Mouse (Mus musculus): ENCODE data around the gene Mnat1. TPM values are rescaled to one million over a fixed set of nuclear protein-coding genes. Genes with fewer than 3 reads are reported as not detected.
"Not testable (repeated sequence)": the region's sequence is repeated elsewhere in the genome, so short reads cannot be mapped to it uniquely, and the experiment has no call there.

Mnat1 gene
- 10 to 100 TPM; 16.4 to 20.4 TPM for total RNA-seq (2021)
- long read RNA-seq, transcript Mnat1-201 (8 exons, 2,505 nt), result major isoform, 5 of 7 reads
- long read RNA-seq, partial matches to known transcripts, result 0 of 7 reads
- long read RNA-seq, other reads (novel, unspliced or antisense), result 2 of 7 reads

- peak; percentile 89 to 90 for DNase-seq (ENCODE audit: low spot score in 2 of 2)
Observed at GRCm38 (mm10) chr12:73123093-73124041, at the start of gene Mnat1. Gene Mnat1, plus strand, starts transcription at chr12:73123717.

GRCm38 (mm10) chr12:73081828-73082227 lies 41.7 kb upstream of the Mnat1 start:
- DNase-seq (ENCODE audit: low spot score in 2 of 2), result not testable (repeated sequence)

GRCm38 (mm10) chr12:73083773-73084172 lies 39.7 kb upstream of the Mnat1 start:
- DNase-seq (ENCODE audit: low spot score in 2 of 2), result no peak

- DNase-seq (ENCODE audit: low spot score in 2 of 2), result no peak
Observed at GRCm38 (mm10) chr12:73085739-73086630, 37.5 kb upstream of the Mnat1 start.

GRCm38 (mm10) chr12:73087086-73087485 lies 36.4 kb upstream of the Mnat1 start:
- no peak for DNase-seq (ENCODE audit: low spot score in 2 of 2)

GRCm38 (mm10) chr12:73088500-73088899 lies 35.0 kb upstream of the Mnat1 start:
- DNase-seq (ENCODE audit: low spot score in 2 of 2), result no peak

GRCm38 (mm10) chr12:73088911-73089310 lies 34.6 kb upstream of the Mnat1 start:
- DNase-seq (ENCODE audit: low spot score in 2 of 2), result no peak

GRCm38 (mm10) chr12:73090672-73091335 lies 32.7 kb upstream of the Mnat1 start:
- no peak for DNase-seq (ENCODE audit: low spot score in 2 of 2)

GRCm38 (mm10) chr12:73094189-73094588 lies 29.3 kb upstream of the Mnat1 start:
- no peak for DNase-seq (ENCODE audit: low spot score in 2 of 2)

GRCm38 (mm10) chr12:73094605-73095004 lies 28.9 kb upstream of the Mnat1 start:
- no peak for DNase-seq (ENCODE audit: low spot score in 2 of 2)

GRCm38 (mm10) chr12:73096177-73096576 lies 27.3 kb upstream of the Mnat1 start:
- not testable (repeated sequence) for DNase-seq (ENCODE audit: low spot score in 2 of 2)

GRCm38 (mm10) chr12:73098593-73098992 lies 24.9 kb upstream of the Mnat1 start:
- DNase-seq (ENCODE audit: low spot score in 2 of 2), result no peak

GRCm38 (mm10) chr12:73103713-73104112 lies 19.8 kb upstream of the Mnat1 start:
- no peak for DNase-seq (ENCODE audit: low spot score in 2 of 2)

- DNase-seq (ENCODE audit: low spot score in 2 of 2), result no peak
Observed at GRCm38 (mm10) chr12:73107821-73108220, 15.7 kb upstream of the Mnat1 start.

GRCm38 (mm10) chr12:73110431-73111111 lies 12.9 kb upstream of the Mnat1 start:
- no peak for DNase-seq (ENCODE audit: low spot score in 2 of 2)

GRCm38 (mm10) chr12:73111561-73112325 lies 11.8 kb upstream of the Mnat1 start:
- peak; percentile 13 to 17 for DNase-seq (ENCODE audit: low spot score in 2 of 2)

- peak; percentile 22 to 31 for DNase-seq (ENCODE audit: low spot score in 2 of 2)
Observed at GRCm38 (mm10) chr12:73112326-73113087, 11.0 kb upstream of the Mnat1 start.

- DNase-seq (ENCODE audit: low spot score in 2 of 2), result peak; percentile 23 to 48
Observed at GRCm38 (mm10) chr12:73113196-73113595, 10.3 kb upstream of the Mnat1 start, which contains the start of gene Six4. Gene Six4, minus strand, starts transcription at chr12:73113456.

GRCm38 (mm10) chr12:73125250-73125649 lies 1.7 kb downstream of the Mnat1 start:
- no peak for DNase-seq (ENCODE audit: low spot score in 2 of 2)
